Mouse (Mus musculus) Patski (cell line): ENCODE measurements at regions not wholly inside any gene's neighbourhood (a gene's known extent, or its start where the extent isn't known, plus 50 kb on each side); places are given as distances from the start of the nearest gene placed in this dataset.

Experiments
- ATAC-seq: fragments of 100-300 bp; one replicate; pipeline ENCODE4 v1.8.0; 2021
- CTCF ChIA-PET: fragments of 350-600 bp; sonication (Branson Sonifier 250); formaldehyde crosslinking; loops from one replicate; lab custom pipeline; 2022; ENCODE audit warnings: inconsistent platforms; lab: Charles Lee
- POLR2A ChIA-PET: fragments of 350-600 bp; sonication (Branson Sonifier 250); formaldehyde crosslinking; loops from one replicate; lab custom pipeline; 2022; ENCODE audit warnings: antibody characterized with exemption, inconsistent platforms; lab: Charles Lee
- DNase-seq: peaks from one replicate; pipeline ENCODE4 v3.0.0-alpha.2; 2011; ENCODE audit warnings: low read depth, low spot score
- H3K27me3 ChIP-seq: fragments of 371-371 bp; one replicate; pipeline ENCODE4 v1.5.1; 2021
- CTCF ChIP-seq: fragments of 100-300 bp; IDR thresholded peaks from one replicate; pipeline ENCODE4 v1.5.1; 2021
- in situ Hi-C: fragments of 300-500 bp; cut with MboI; formaldehyde crosslinking; loops from 3 replicates; pipeline ENCODE4 v1.11.1; 2018; ENCODE audit warnings: low pct_unique_long_range_greater_than_20kb, mixed read lengths

DNA sequence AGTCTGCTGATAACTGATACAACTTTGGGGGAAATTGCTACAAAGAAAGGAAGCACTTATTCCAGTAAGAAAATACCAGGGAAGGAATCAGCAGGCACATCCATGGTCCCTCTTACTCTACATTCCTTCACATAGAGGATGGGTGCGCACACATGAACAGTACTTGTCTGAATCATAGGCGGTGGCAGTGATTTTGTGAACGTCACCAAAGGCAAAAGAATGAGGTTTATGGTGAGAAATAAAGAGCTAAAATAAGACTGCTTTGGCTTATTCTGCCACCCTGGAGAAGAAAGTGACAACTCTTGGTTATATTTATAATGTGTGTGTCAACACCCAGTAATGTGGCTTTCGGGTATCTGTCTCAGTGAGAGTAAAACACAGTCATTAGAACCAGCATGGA, 59.9 kb upstream of the Ccdc80 start:
- TF ChIP-seq CTCF, result no peak
- no peak for ATAC-seq
- POLR2A ChIA-PET, result no interaction called here
- no peaks in the 10 kb centered on the region for H3K27me3 ChIP-seq
- CTCF ChIA-PET, result interaction anchor here (1.0 kb wide), 1 partner anchor 34 kb away, joined by 3 read pairs; no protein-coding TSS in a partner anchor
- DNase-seq, result no peak
- in situ Hi-C loops, result no loop called here

DNA sequence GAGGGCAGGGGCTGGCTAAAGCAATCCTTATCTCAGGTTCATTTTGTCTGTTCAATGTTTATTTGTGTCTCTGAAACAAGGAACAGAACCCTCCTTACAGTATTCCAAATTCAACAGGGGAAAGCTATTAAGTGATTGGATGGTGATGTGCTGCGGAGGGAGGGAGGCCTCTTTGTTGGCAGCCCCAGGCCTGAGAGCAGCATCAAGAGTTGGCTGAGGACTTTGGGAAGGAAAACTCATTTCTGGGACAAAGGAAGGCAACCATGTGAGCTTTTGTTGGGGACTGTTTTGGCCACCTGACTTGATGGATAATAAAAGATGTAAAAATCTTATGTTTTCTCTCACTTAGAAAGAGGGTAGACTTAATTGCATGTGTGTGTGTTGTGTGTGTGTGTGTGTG, 58.8 kb upstream of the Ccdc80 start:
- ATAC-seq (no peak), DNase-seq (no peak)
- no peaks in the 10 kb centered on the region for H3K27me3 ChIP-seq
- TF ChIP-seq CTCF, result no peak
- ChIA-PET POLR2A (no interaction called here), CTCF (interaction anchor here (0.6 kb wide), 1 partner anchor 758 kb away, joined by 3 read pairs; no protein-coding TSS in a partner anchor)
- in situ Hi-C loops, result no loop called here

- POLR2A ChIA-PET, result no interaction called here
- CTCF ChIA-PET, result no interaction called here
- DNase-seq (no peak), ATAC-seq (no peak)
- H3K27me3 ChIP-seq, result no peaks in the 10 kb centered on the region
- TF ChIP-seq CTCF, result no peak
- in situ Hi-C loops, result no loop called here
Measured at GRCm38 (mm10) chr16:45036806-45037520, 56.2 kb upstream of the Ccdc80 start.

- no peak for TF ChIP-seq CTCF
- ATAC-seq (no peak), DNase-seq (no peak)
- in situ Hi-C loops, result no loop called here
- no peaks in the 10 kb centered on the region for H3K27me3 ChIP-seq
- ChIA-PET CTCF (no interaction called here), POLR2A (no interaction called here)
Measured at GRCm38 (mm10) chr16:45037521-45037888, 55.7 kb upstream of the Ccdc80 start.

- POLR2A ChIA-PET, result interaction anchor here (0.9 kb wide), 1 partner anchor 39 kb away, joined by 3 read pairs; no protein-coding TSS in a partner anchor
- no peaks in the 10 kb centered on the region for H3K27me3 ChIP-seq
- in situ Hi-C loops, result no loop called here
- CTCF ChIA-PET, result interaction anchor here (1.0 kb wide), 1 partner anchor 19 kb away, joined by 3 read pairs; no protein-coding TSS in a partner anchor
- peak; percentile 94 for ATAC-seq
- TF ChIP-seq CTCF, result no peak
- DNase-seq, result peak; percentile 49
Measured at GRCm38 (mm10) chr16:45038261-45039036, 54.8 kb upstream of the Ccdc80 start.
